Mouse (Mus musculus): ENCODE measurements around the gene Cep57. TPM values are rescaled to one million over a fixed set of nuclear protein-coding genes. Genes with fewer than 3 reads are reported as not detected.
"Not testable (repeated sequence)": the region's sequence is repeated elsewhere in the genome, so short reads cannot be mapped to it uniquely, and the experiment has no call there.

Gene Cep57
- total RNA-seq, 4 experiments from 2014 or later: 18.5 to 21.6 (median 19.2) TPM

DNA sequence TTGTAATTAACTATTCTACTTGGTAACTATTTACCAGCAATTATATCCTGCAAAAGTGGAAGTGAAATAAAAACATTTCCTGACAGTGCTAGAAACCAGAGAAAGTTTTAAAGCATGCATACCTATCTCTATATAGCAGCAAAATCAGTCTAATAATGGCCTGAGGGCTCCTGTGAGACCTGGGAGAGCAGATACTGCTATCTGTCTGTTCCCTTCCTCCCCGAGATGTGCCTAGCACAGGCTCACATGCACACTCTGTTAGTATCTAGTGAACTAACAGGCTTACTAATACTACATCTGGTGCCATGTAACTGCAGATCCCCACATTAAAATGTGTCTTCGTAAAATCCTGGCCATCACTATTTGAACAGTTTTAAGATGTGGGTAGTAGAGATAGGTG, 32.2 kb downstream of the Cep57 start:
- DNase-seq (ENCODE audit: low spot score in 2 of 2): no peak

- no peak for DNase-seq (ENCODE audit: low spot score in 2 of 2)
Observed at GRCm38 (mm10) chr9:13794302-13794701, 32.6 kb downstream of the Cep57 start.

DNA sequence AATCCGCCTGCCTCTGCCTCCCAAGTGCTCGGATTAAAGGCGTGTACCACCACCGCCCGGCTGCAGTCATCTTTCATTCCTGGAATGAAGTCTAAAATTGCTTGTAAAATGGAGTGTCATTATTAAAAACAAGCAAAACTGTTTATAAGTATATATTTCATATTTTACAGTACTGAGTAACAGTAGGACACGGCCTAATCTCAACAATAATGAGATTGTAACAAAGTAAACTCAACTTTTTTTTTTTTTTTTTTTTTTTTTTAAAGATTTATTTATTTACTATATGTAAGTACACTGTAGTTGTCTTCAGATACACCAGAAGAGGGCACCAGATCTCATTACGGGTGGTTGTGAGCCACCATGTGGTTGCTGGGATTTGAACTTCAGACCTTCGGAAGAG, 36.0 kb downstream of the Cep57 start:
- DNase-seq (ENCODE audit: low spot score in 2 of 2): not testable (repeated sequence)

GRCm38 (mm10) chr9:13781985-13782384, 44.9 kb downstream of the Cep57 start:
- no peak for DNase-seq (ENCODE audit: low spot score in 2 of 2)

DNA sequence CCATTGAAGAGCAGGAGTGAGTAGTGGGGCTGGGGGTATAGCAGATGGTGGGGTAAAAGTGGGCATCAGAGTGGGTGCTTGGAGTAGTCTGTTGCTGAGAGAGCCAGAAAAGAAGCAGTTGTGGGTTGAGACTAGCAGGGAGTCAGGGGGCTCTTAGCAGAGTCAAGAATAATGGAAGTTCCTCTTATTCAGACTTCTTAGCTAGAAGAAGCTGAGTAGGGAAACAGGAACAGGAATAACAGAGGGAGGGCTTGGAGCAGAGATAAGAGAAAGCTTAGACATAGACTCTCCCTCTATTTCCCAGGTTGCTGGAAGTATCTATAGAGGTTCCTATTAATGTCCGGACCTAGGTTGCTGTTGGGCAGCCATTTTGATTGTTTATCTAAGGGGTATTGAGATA, 52.2 kb downstream of the Cep57 start:
- no peak for DNase-seq (ENCODE audit: low spot score in 2 of 2)

DNA sequence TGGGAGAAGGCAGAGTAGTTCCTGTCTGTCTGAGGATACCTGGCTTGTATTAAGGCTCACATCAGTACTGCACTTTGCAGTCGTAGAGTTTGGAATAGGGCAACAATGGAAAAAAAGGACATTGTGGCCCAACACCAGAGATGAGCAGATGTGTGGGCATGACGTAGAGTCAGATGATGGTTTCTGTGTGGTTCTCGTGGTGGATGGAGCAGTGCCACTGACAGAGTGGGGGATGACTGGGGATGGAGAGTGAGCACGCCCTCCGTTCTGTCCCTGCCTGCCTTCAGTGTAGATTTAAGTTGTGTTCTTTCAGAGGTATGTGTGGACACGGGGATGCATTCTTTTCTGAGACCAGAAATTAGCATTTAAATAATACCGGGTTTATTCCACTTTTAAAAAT, 60.3 kb downstream of the Cep57 start:
- DNase-seq (ENCODE audit: low spot score in 2 of 2): peak; percentile 18 to 29

DNA sequence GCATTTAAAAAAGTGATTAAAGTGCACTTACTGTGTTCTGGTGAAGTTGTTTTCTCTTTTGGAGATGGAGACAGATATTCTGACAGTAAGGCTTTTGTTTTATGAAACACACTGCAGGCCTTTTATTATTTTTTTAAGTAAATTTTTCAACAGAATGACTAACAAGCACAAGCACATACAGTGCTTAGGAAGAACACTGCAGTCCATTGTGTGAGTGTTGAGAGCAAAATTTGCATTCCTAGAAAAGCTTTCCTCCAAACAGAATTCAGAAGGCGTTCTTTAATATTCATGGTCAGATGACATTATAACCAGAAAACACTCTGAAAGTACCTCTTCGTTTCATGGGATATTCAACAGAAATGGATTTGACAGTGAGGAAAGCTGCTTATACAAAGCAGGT, 61.3 kb downstream of the Cep57 start:
- DNase-seq (ENCODE audit: low spot score in 2 of 2): no peak

DNA sequence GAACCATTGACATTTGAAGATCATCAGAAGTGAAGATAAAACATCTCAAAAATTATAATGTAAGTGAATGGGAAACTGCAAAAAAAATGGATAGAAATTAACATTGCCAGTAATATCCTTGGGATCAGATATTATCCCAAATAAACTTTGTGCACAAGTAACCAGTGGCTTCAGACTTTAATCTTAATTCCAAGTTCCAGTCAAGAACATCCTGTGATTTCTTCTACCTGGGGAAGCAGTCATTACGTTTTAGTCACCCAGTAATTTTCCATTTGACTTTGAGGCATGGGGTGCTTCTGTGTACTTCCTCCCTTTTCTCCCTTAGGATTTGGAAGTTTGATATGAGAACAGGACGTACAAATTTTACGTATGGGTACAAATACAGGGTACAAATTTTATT, 66.5 kb downstream of the Cep57 start:
- no peak for DNase-seq (ENCODE audit: low spot score in 2 of 2)

Other genes starting within 250 kb of the Cep57 start
- 10 to 100 TPM; 52.2 to 59.7 (median 57.5) TPM for gene Mtmr2, start 78.7 kb downstream of the Cep57 start, total RNA-seq (2022)
- gene Fam76b, start 609 bp upstream of the Cep57 start, total RNA-seq (2022): 10 to 100 TPM; 16.1 to 22.5 (median 21.2) TPM